Mouse (Mus musculus): ENCODE data around the gene Ugt3a1. TPM values are rescaled to one million over a fixed set of nuclear protein-coding genes. Genes with fewer than 3 reads are reported as not detected.
"Not testable (repeated sequence)": the region's sequence is repeated elsewhere in the genome, so short reads cannot be mapped to it uniquely, and the experiment has no call there.

Ugt3a1 gene
- not detected for total RNA-seq (2021)
- long read RNA-seq = 0 reads

DNA sequence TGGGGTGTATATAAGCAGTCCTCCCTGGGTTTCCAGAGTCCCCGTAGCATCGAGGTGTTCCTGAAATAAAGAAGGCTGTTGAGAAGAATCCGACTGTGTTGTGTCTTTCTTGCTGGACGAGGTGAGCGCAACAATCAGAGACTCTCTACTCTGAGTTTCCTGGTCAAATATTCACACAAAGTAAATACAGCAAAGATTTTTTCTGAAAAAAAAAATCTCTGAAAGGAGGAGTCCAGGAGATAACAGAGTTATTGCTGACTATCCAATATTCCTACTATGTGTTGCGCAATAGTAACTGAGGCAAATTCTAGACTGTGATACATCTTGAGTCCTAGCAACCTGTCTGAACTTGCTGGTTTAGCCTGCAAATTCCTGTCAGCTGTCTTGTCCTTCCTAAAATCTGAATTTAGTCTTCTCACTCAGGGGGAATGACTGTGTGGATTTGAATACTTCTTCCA, at the start of gene Ugt3a1:
Gene Ugt3a1 (plus strand): TSS at position 51 of the 458 bp plus-strand sequence.
- DNase-seq (ENCODE audit: low spot score in 2 of 2) = no peak

DNA sequence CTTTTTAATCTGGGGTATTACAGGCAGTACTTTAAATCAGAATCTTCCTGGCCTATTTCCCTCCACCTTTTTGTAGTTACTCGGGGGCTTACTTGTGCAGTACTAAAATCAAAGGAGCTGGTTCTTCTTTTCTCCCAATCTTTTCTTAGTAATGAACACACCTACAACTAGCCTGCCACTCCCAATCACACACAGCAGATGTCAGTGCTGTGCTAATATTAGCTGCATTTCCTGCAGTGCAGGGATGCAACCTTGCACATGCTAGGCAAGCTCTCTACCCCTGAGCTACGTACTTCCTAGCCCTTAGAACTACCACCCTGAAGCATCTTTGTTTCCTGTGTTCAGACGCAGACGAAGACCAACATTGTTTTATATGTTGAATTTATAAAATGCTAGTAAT, 45.8 kb upstream of the Ugt3a1 start:
- DNase-seq (ENCODE audit: low spot score in 2 of 2) = not testable (repeated sequence)

DNA sequence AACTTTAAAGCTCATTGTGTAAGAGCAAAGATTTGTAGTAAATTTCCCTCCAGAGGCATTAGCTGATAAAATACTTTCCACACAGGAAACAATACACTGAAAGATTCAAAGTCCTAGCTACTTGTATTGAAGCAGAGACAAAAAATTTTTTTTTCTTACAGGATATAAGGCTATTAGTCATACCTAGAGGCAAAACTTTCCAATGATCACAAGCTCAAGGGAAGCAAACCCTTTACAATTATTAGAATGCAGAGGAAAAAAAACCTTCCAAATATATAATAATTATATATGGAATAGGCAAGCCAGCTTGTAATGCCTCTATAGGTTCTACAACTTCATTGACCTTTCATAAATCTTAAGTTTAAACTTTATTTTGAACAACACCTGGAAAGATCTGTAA, 30.3 kb upstream of the Ugt3a1 start:
- no peak for DNase-seq (ENCODE audit: low spot score in 2 of 2)

DNA sequence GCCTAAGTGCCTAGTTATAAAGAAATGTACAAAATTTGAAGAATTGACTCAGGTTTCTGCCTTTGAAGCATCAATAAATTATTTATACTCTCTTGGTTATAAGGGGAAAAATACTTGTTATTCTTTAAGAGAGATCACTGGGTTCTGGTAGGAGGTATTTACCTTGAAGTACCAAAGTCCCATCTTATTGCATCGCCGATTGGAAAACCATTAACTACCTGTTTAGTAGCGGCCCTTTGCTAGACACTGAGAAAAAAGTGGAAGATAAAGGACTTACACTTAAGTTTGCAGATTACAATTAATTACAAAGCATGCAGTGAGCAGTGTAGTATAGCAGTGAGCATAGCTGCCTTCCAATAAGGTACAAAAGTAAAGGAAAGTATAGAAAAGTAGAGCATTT, 23.8 kb upstream of the Ugt3a1 start:
- no peak for DNase-seq (ENCODE audit: low spot score in 2 of 2)

DNA sequence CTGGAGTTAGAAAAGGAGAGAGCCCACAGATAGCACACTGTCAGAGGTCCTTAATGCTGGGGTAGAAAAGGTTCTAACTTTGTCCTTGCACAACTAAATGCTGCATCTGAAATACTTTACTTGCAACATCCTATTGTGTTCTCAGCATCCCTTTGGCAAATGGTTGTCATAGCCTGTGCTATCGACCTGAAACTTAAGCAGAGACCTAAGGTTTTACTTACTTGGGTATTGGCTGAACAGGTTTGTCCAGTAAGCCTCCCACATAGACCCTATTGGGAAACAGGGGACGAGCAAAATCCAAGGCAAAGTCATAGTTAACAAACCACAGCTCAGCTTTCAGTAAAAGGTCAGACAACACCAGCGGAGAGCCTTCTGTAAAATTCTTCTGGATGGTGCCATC, 16.1 kb upstream of the Ugt3a1 start:
- no peak for DNase-seq (ENCODE audit: low spot score in 2 of 2)

DNA sequence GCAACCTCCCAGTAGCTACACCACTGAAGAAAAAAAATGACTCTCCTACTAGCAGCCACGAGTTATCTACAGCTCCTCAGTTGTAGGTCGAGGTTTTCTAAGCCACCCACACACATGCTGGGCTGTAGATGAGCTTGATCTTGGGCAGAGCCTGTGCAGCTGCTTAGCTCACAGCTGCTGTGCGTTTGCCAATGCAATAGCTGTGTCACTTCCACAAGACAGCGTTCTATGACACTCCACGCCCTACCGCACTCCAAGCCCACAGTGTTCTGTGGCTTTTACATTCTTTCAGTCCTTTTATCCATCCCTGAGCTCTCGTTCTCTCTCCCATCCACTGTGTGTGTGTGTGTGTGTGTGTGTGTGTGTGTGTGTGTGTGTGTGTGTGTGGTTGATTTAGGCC, 4.8 kb upstream of the Ugt3a1 start:
- DNase-seq (ENCODE audit: low spot score in 2 of 2) = no peak

DNA sequence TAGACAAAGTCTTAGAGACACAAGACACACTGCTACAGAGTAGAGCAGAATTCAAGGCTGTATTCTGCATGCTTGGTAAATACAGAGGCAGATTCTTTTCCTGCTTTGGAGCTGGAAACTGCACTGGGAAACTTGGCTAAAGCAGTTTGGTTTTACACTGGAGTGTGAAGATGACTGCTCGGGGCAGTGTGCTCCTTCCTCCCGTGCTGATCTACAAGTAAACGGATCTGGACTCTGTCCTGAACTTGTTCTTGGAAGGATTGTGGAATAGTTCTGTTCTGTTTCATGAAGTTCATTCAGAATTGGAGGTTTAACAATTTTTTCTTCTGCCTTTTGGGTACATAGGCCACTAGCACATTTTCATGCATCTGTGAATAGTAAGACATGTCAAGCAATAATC, 2.3 kb downstream of the Ugt3a1 start:
- no peak for DNase-seq (ENCODE audit: low spot score in 2 of 2)

DNA sequence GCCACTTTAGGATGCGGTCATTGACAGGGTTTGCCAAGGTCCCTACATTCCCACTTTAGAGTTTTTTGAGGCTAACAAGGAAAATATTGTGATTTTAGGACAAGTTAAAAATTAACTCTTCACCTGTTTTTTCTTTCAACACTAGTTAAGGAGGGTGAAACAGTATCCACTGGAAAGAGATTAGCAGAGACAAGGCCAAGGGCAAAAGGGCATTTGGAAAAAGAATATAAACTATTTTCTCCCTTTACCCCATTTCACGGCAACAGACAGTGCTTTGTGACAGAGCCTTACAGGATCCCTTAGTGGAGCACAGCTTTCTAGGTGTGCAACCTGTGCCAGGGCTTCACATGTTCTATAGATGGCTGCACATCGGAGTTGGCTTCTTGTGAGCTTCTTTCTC, 2.9 kb downstream of the Ugt3a1 start:
- DNase-seq (ENCODE audit: low spot score in 2 of 2) = no peak

DNA sequence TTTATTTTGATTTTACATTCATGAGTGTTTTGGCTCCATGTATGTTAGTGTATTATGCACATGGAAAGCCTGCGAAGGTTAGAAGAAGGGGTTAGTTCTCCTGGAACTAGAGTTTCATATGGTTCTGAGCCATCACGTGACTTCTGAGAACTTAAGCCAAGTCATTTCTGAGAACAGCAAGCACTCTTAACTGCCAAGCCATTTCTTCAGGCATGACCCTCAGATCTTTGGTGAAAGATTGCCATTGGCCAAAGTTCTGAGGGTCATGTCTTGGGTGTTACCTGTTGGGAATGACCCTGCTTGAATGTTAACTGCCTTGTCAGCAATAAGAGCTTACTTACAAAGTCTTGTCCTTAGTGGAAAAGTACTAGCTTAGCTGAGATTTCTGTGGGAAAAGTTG, 6.5 kb downstream of the Ugt3a1 start:
- no peak for DNase-seq (ENCODE audit: low spot score in 2 of 2)

DNA sequence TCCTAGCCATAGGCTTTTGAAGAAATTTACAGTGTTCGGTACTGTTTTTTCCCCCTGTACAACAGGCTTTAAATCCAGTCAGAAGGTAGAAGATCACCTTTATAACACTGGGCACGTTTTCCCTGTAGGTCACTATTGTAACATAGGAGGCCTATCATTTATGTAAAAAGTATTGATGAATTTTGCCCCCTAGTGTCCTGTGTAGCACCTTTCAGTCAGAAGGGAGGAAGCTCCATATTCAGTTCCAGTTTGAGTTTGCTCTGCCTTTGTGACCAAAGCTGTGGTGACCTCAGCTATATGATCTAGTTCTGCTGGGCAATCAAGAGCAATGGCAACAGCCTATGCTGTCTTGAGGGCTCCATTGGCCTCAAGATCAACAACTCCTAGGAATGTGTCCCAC, 13.0 kb downstream of the Ugt3a1 start:
- no peak for DNase-seq (ENCODE audit: low spot score in 2 of 2)

DNA sequence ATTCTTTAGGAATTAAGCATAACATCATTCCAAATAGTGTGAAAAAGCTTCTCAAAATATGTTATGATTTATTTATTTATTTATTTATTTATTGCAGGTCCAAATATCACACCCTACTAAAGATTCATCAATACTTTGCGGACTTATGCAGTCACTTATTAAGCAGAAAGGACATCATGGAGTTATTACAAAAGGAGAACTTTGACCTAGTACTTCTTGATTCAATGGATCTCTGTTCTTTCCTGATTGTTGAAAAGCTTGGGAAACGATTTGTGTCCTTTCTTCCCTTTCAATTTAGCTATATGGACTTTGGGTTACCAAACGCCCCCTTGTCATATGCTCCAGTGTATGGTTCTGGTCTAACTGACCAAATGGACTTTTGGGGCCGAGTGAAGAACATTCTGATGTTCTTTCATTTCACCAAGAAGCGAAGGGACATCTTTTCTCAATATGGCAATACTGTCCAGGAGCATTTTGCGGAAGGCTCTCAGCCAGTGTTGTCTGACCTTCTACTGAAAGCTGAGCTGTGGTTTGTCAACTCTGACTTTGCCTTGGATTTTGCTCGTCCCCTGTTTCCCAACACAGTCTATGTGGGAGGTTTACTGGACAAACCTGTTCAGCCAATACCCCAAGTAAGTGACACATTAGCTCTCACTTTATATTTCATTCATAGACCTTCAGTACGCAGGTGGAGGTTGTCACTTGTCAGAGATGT, 29.4 kb downstream of the Ugt3a1 start:
- no peak for DNase-seq (ENCODE audit: low spot score in 2 of 2)

DNA sequence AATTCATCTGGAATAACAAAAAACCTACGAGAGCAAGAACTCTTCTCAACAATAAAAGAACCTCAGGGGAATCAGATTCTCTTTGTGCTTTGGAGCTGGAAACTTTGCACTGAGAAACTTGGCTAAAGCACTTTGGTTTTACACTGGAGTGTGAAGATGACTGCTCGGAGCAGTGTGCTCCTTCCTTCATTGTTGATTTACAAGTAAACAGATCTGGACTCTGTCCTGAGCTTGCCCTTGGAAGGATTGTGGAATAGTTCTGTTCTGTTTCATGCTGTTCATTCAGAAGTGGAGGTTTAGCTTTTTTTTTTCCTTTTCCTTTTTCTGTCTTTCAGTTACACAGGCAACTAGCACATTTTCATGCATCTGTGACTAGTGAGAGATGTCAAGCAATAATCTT, 57.9 kb downstream of the Ugt3a1 start:
- no peak for DNase-seq (ENCODE audit: low spot score in 2 of 2)

DNA sequence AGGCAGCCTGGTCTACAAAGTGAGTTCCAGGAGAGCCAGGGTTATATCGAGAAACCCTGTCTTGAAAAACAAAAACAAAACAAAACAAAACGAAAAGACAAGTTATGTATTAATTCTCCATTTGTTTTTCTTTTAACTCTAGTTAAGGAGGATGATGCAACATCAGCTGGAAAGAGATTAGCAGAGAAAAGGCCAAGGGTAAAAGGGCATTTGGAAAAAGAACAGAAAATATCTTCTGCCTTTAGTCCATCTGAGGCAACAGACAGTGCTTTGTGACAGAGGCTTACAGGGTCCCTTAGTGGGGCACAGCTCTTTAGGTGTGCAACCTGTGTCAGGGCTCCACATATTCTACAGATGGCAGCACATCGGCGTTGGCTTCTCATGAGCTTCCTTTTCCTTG, 58.7 kb downstream of the Ugt3a1 start, which contains the start of gene Ugt3a2:
Gene Ugt3a2 (plus strand): TSS at position 210 of the 400 bp plus-strand sequence.
- no peak for DNase-seq (ENCODE audit: low spot score in 2 of 2)

DNA sequence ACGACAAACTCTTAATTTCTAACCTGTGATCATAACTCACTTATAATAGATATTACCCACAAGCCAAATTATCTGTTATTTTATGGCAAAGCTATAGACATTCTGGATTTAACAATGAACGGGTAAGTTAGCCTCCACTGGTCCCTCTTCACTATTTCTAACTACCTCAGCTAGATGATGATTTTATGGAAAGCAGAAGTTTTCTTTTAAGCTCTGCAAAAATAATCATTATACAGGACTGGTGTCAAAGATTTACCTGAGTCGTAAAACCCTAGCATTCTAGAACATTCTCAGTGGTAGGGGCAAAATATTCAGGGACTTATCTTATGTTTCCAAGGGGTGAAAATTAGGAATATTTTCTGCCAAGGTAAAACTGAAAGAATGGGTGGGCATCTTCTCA, 59.9 kb downstream of the Ugt3a1 start:
- DNase-seq (ENCODE audit: low spot score in 2 of 2) = no peak

DNA sequence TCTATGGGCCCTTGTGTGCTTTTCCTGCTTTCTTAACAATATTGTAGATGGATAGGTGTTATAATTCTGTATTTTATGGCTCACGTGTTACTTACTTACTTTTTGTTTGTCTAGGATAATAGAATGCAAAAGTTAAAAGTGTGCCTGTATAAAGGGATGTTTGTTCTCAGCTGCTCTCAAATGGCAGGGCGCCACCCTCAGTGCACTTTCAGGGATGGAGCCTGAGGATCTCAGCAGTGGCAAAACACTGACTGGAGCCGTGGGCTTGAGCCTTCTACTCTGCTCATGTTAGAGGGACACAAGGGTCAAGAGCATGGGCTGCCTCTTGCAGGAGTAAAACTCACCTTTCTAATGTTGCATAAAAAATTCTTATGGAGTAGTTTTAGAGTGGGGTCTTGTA, 60.3 kb downstream of the Ugt3a1 start:
- no peak for DNase-seq (ENCODE audit: low spot score in 2 of 2)

DNA sequence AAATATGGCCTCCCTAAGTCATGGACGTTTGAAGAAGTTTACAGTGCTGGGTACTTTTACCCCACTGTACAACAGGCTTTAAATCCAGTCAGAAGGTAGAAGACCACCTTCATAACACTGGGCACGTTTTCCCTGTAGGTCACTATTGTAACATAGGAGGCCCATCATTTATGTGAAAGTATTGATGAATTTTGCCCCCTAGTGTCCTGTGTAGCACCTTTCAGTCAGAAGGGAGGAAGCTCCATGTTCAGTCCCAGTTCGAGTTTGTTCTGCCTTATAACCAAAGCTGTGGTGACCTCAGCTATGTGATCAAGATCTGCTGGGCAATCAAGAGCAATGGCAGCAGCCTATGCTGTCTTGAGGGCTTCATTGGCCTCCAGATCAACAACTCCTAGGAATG, 72.1 kb downstream of the Ugt3a1 start:
- no peak for DNase-seq (ENCODE audit: low spot score in 2 of 2)

DNA sequence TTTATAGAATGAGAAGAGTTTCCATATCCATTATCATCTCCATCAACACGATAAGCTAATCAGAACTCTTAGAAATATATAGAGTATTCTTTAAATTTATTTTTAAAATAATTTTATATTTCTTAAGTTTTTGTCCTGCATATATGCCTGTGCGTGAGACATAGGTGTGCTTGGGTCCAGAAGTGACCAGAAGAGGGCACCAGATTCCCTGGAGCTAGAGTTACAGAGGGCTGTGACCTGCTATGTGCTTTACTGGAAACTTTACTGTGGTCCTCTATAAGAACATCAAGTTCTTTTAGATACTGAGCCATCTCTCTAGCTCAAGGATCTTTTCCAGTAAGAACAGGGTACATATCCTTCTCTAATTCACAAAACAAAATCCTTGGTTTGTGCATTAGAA, 86.1 kb downstream of the Ugt3a1 start:
- DNase-seq (ENCODE audit: low spot score in 2 of 2) = no peak

Other genes with a start within 250 kb of the Ugt3a1 start
- 10 to 100 TPM; 46.8 to 50.0 TPM for gene Nadk2, start 205.6 kb upstream of the Ugt3a1 start, total RNA-seq (2021)
- 10 to 100 TPM; 55.0 to 58.0 TPM for gene Lmbrd2, start 136.3 kb upstream of the Ugt3a1 start, total RNA-seq (2021)
- 1 to 10 TPM; 7.2 to 7.5 TPM for gene Skp2, start 121.5 kb upstream of the Ugt3a1 start, total RNA-seq (2021)
- gene Ugt3a2, start 58.7 kb downstream of the Ugt3a1 start, total RNA-seq (2021) = not detected
- gene Capsl, start 159.1 kb downstream of the Ugt3a1 start, total RNA-seq (2021) = 1 to 10 TPM; 5.3 to 5.4 TPM